Mouse (Mus musculus): ENCODE data around the gene Oit3.
"Not testable (repeated sequence)": the region's sequence is repeated elsewhere in the genome, so short reads cannot be mapped to it uniquely, and the experiment has no call there.

Oit3 gene

DNA sequence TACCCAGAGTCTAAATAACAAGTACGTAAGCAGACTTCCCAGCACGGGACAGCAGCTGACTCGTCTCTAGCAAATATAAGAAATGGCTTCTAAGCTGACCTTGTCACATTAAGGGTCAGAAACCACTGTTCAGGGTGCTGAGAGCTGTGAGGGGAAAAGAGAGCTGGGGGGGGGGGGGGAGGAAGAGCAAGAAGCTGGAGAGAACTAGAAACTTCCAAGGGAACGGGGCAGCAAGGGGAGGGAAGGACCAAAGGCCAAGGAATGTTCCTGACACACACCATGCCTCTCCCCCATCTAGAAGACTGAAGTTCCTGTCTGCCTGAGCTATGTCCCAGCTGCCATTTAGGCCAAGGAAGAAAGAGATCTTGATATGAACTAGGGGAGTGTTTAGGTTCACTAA lies 15.2 kb downstream of the Oit3 start:
- DNase-seq, result no peak

DNA sequence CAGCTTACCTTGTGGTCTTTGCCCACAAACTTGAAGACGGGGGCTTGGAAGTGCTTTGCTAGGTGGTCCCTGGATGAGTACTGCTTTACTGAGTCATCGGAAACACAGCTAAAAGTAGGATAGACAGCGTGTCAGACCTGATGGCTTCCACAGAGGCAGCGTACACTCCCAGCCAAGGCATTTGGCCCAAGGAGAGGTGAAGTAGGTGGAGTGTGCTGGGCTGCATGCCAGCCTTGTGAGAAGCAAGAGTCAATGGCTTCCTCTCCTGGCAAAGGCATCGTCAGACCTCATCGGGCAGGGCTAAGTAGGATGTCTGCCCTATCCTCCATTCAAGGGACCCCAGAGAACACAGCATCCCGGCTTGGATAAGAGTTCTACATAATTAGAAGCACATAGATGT lies 16.2 kb downstream of the Oit3 start:
- DNase-seq, result peak; percentile 43 to 68

DNA sequence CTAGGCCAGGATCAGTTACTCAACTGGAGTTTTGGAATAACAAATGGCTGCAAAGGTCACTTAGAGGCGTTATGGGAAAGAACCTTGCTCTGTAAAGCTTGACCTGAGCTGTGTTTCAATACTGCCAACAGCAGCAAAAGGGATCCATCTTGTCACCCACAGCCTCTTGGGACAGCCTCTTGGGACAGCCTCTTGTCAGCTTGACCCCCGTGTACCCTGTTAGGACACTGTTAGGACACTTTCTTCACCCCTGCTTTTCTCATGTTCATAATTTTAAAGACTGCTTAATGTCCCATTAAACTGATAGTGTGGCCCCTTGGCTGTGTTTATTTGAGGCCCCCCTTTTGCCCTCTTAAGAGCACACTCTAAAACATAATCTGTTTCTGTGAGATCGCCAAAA lies 17.1 kb downstream of the Oit3 start:
- peak; percentile 17 to 34 for DNase-seq

DNA sequence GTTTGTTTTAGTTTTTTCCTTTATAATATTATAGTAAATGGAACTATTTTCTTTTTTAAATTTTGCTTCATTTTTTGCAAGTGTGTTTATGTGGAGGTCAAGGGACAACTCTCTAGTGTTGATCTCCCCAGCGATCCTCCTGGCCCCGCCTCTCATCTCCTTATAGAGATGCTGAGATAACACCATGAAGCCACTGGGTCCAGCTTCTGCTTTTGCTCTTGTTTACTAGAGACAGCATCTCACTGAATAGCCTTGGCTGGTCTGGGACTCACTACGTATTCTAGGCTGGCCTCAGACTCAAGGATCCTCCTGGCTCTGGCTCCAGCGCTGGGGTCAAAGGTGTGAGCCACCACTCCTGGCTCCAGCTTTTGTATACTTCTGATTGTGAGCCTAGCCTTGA lies 22.1 kb downstream of the Oit3 start:
- no peak for DNase-seq

DNA sequence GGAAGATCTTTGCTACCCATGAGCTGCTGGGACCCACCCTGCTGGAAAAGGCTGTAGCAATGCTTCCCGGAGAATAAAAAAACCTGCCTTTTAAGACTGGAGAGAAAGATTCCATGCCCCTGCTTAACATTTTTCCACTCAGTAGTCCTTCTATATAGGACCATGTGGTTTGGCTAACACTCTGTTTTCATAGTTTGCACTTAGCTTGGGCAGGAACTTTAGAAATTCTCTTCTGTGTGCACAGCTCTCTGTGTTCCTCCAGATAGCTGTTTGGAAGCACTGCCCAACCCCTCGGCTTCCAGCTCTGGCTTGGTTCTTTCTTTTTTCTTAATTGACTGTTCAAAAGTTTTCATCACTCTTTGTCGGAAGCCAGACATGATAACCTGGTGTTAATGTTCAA lies 25.0 kb downstream of the Oit3 start:
- no peak for DNase-seq

DNA sequence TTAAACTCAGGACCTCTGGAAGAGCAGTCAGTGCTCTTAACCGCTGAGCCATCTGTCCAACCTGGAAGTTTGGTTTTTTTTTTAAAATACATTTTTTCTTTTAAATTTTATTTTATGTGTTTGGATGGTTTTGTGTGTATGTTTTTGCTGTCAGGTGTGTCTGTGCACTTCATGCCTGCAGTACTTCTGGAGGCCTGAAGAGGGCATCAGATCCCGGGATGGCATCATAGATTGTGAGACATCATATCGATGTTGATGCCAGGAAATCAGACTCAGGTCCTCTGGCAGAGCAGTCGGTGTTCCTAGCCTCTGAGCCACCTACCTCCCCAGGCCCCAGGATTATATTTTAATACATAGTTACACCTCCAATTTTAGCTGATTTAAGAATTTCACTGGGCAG lies 27.9 kb downstream of the Oit3 start:
- DNase-seq, result no peak

DNA sequence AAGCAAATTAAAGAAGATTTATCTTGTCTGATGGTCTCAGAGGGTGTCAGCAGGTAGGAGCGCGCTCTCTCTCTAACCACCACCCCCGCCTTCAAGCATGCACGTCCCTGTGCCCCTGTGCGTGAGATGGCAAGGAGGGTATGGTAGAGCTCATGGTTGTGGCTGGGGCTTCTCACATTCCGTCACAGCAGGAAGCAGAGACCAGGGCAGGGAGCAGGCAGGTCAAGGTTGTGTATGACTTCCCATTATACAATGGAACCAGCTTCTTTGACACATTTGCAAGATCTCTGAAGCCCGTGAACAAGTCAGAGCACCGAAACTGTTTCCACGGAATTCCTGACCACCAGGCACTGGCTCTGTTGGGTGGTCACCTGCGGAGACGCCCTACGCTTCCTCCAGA lies 31.3 kb downstream of the Oit3 start:
- no peak for DNase-seq

DNA sequence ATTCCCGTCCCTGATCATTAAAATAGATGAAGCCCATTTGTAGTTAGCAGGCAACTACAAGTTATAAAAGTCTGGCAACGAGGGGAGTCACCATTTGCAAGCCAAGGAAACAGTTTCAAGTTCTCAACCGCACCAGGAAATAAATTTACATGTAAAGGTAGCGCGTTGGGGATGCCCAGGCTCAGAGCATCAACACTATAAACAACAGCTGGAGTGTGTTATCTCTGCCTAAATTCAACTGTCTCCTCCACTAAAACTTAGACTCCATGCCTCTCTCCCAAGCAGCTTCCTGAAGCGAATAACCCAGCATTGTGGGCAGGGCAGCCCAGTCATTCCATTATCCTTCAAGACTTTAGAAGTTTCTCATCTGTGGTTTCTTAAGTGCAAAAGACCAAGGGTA lies 33.1 kb downstream of the Oit3 start:
- DNase-seq, result no peak

DNA sequence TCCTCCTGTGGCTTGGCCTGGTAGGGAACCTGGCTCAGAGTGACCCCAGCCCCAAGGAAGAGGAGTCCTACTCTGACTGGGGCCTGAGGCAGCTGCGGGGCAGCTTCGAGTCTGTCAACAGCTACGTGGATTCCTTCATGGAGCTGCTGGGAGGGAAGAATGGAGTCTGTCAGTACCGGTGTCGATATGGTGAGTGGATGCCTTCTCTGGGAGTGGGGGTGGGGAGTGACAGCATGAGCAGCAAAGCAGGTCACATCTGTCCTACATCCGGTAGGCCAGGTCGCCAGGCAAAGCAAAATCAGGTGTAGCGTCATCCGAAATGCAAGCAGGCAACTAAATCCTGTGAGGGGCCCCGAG lies 37.8 kb downstream of the Oit3 start:
- DNase-seq, result no peak

DNA sequence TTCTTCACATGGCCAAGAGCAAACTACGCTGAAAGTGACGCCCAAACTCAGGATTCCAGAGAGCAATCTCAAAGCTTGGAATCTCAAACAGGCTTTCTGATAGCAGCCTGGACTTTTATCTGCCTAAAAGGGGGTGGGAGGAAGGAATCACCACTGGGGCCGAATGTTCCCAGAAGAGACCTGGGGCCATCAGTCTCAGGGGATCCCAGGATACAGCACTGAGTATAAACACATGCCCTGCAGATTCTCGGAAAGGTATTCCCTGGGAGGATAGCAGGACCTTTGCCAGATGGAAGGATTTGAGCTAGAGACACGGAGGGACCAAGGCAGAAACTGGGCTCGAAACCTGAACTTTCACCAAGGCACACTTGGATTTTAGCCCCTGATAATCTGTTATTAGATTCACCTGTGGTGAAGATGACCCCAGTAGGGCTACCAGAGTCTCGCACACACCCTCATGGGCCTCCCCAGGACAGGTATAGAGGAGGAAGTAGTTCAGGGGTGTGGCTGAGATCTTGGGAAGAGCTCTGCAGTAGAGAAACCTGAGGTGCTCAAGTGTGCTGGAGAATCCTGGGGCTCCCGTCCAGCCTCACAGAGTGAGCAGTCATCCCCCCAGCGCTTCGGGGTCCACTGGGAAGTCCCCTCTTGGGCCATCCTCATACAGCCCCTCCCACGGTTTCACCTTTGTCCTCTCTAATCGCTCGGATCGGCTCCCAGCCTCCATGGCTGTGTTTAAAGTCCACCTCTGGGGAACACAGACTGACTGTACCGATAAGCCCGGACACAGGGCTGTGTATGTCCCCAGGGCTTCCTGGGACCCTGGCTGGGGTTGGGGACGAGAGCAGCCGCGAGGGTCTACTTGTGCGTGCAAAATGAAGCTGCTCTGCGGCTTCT lies 38.4 kb downstream of the Oit3 start, which contains the start of gene Pla2g12b:
TSS of gene Pla2g12b (plus strand) at position 762 of the 894 bp plus-strand sequence.
- DNase-seq, result peak in 1 of 2 experiments; percentile 12

DNA sequence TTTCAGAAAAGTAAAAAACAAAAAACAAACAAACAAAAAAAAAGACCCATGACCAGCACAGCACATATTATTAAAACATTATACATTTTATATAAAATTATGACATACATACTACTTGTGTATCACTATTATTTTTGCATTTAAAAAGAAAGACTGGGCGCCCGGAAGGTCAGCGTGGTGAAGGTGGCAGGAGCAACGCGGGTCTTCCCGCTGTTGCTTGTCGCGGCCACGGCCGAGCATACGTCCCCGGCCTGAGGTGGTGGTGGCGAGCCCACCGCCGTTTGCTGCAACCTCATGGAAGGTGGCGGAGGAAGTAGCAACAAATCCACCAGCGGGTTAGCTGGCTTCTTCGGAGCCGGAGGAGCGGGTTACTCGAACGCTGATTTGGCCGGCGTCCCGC lies 46.1 kb downstream of the Oit3 start, which contains the start of gene Gm10273:
TSS of gene Gm10273 (plus strand) at position 172 of the 400 bp plus-strand sequence.
- DNase-seq, result not testable (repeated sequence)

DNA sequence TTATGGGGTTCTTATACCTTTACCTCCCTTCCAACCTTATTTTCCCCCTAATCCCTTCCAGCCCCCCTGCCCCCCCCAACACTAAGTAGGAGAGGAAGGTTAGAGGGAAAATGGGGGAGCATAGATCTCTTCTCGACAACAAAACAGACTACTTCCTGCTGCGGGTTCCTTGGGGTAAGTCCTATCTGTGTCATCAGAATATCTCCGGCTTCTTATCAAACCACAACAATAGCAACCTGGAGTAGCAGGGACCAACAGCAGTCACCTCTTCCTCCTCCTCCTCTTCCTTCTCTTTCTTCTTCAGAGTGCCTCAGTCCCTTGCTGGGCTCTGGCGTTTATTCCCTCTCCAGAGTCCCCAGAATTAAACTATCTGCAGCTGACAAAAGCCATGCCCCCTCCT lies 49.7 kb downstream of the Oit3 start:
- DNase-seq, result no peak

DNA sequence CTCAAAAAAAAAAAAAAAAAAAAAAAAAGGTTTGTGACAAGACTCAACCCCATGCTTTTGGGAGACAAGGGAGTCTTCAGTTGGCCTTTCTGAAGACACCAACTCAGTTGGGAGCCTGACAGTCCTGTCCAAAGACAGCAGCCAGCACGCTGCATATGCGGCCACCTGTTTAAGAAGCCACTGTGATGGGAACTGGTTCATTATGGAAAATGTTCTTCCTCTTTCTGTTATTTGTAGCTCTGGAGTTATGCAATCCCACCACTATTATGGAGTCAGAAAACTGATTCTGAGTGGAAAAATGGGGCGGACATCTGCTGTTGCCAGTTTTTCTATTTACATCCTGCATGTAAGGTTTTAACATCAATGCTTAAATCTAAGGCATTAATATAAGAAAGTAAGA lies 51.9 kb downstream of the Oit3 start:
- no peak for DNase-seq

DNA sequence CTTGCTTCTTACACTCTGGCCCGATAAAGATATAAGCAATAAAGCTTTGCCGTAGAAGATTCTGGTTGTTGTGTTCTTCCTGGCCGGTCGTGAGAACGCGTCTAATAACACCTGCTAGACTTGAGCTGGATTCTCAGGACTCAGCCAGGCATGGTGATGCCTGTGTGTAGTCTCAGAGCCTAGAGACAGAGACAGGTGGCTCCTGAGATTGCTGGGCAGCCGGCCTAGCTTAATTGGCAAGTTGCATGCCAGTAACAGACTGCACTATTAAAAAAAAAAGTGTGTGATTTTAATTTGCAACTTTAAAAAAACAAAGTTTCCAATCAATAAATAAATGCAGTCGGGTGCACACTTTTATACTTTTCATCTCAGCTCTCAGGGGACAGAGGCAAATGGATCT lies 54.6 kb downstream of the Oit3 start:
- no peak for DNase-seq

DNA sequence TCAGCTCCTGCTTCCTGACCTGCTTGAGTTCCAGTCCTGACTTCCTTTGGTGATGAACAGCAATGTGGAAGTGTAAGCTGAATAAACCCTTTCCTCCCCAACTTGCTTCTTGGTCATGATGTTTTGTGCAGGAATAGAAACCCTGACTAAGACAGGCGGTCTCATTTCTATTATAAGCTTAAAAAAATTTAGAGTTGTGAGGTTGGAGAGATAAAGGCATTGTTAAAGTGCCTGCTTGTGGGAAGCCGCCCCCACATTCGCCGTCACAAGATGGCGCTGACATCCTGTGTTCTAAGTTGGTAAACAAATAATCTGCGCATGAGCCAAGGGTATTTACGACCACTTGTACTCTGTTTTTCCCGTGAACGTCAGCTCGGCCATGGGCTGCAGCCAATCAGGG lies 60.0 kb downstream of the Oit3 start:
- DNase-seq, result not testable (repeated sequence)

DNA sequence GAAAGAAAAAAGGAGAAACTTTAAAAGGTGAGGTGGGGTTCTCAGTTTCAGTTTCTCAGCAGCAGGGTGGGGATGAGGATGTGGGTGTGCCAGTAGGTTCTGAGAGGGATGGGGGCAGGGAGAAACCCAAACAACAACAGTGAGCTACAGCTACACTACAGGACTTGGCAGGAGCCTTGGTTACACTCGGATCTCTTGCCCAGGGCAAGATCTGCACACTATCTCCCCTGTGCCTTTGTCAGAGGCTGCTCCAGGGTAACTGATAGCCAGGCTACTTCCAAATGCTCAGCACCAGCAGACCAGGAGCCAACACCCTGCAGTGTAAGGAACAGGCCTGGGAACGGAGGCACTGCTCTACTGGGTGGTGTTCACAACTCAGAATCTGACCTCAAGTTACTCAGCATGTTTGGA lies 61.2 kb downstream of the Oit3 start:
- no peak for DNase-seq

DNA sequence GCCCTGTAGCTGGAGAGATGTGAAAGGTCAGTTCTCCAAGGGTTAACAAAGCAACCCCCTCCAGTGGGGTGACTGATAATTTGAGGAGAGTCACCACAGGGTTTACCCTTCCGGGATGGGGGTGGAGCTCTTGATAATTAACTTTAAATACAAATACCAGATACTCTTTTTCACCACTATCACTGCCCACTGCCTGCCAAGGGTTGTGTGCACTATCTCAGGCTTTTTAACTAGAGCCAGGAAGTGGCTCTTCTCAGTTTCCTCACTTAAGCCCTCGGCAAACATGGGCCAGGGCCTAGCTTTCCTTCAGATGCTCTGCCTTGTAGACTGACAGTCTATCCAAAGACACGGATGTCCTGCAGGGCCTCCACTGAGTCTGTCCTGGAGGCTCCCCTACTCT lies 61.7 kb downstream of the Oit3 start:
- no peak for DNase-seq

DNA sequence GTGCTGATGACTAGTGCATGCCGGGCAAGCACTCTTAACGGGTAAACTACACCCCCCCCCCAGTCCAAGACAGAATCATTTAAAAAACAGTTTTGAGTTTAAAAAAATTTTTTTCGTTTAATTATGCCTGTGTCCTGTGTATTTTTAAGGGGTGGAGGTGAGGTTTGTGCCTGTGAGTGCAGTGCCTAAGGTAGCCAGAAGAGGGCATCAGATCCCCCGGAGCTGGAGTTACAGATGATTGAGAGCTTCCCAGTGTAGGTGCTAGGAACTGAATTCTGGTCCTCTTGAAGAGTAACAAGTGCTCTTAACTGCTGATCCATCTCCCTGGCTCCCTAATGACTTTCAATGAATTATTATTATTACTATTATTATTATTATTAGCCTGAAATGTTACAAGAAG lies 62.9 kb downstream of the Oit3 start:
- DNase-seq, result no peak

DNA sequence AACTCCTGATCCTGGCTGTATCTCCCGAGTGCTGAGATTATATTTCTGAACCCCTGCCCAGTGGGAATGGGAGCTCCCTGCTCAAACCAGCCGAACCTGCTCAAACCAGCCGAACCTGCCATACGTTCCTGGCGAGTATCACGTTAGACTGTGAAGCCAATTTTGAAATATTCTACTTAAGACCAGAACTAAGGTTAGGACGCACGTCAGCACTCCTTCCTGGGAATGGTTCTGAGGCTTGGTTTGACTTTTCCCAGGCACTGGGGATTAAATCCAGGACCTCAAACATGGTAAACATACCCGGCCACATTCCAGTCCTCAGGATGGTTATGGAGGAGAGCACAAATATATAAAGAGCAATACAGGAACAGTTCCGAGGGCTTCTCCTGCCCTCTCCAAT lies 63.7 kb downstream of the Oit3 start:
- no peak for DNase-seq

All from kidney, postnatal 4 days (tissue).